Mouse (Mus musculus) liver, postnatal 0 days (tissue): Measurements from ENCODE around the gene Opn1sw. TPM values are rescaled to one million over a fixed set of nuclear protein-coding genes. Genes with fewer than 3 reads are reported as not detected.

Experiments used
- ATAC-seq: fragments of 200-750 bp; cut with Nextera tagmentation; 2 replicates; pipeline ENCODE4 v1.8.0; 2017; ENCODE audit warnings: mild to moderate bottlenecking, moderate library complexity
- DNase-seq: peaks from one replicate; pipeline ENCODE4 v3.0.0-alpha.2; 2016
- H3K27ac ChIP-seq: fragments of 300-500 bp; sonication (generic); 2 replicates; pipeline ENCODE4 v1.5.1; 2014; ENCODE audit warnings: antibody characterized with exemption, moderate library complexity, mild to moderate bottlenecking, low read depth
- H3K27me3 ChIP-seq: fragments of 300-500 bp; sonication (generic); 2 replicates; pipeline ENCODE4 v1.6.1; 2014; ENCODE audit warnings: low read length, control low read depth, mixed read lengths; ENCODE audit not compliant: insufficient read depth
- H3K36me3 ChIP-seq: fragments of 300-500 bp; sonication (generic); replicated peaks from 2 replicates; pipeline ENCODE4 v1.6.1; 2014; ENCODE audit warnings: mild to moderate bottlenecking, control low read depth, low read length, moderate library complexity, mixed read lengths; ENCODE audit not compliant: insufficient read depth
- H3K4me1 ChIP-seq: fragments of 300-500 bp; sonication (generic); 2 replicates; pipeline ENCODE4 v1.6.1; 2014; ENCODE audit warnings: antibody characterized with exemption, mild to moderate bottlenecking, control low read depth; ENCODE audit not compliant: insufficient read depth
- H3K4me2 ChIP-seq: fragments of 300-500 bp; sonication (generic); 2 replicates; pipeline ENCODE4 v1.6.1; 2014; ENCODE audit warnings: low read depth, mild to moderate bottlenecking, low read length, moderate library complexity, mixed read lengths
- H3K4me3 ChIP-seq: fragments of 300-500 bp; sonication (generic); 2 replicates; pipeline ENCODE4 v1.5.1; 2014; ENCODE audit warnings: low read depth, low read length
- H3K9ac ChIP-seq: fragments of 300-500 bp; sonication (generic); replicated peaks from 2 replicates; pipeline ENCODE4 v1.6.1; 2014; ENCODE audit warnings: mild to moderate bottlenecking, moderate library complexity
- H3K9me3 ChIP-seq: fragments of 300-500 bp; sonication (generic); 2 replicates; pipeline ENCODE4 v1.6.1; 2016; ENCODE audit warnings: mild to moderate bottlenecking, control low read depth, low read length, mixed read lengths
- CTCF ChIP-seq: sonication (generic); IDR thresholded peaks from 2 replicates; pipeline ENCODE4 v1.5.1; 2016; ENCODE audit warnings: antibody characterized with exemption, low read depth
- EP300 ChIP-seq: IDR thresholded peaks from 2 replicates; pipeline ENCODE4 v1.6.1; 2016; ENCODE audit warnings: antibody characterized with exemption, low read depth, mild to moderate bottlenecking
- WGBS: fragments of 180-500 bp; shearing (Covaris S2); extraction: QIAGEN DNeasy Blood & Tissue Kit; methylation state at CpG from one replicate; pipeline ENCODE4 v1.1.7; 2014; ENCODE audit not compliant: insufficient replicate concordance; 5-methylcytosine and 5-hydroxymethylcytosine counted together
- polyA plus RNA-seq: library from polyadenylated mRNA; unstranded; fragments of >200 nt; fragmentation: Nextera tagmentation; extraction: Ambion mirVana; gene quantifications from 2 replicates; pipeline ENCODE4 v1.2.1, GENCODE M21; 2015

Gene Opn1sw
- polyA plus RNA-seq, 1 experiment from 2014 or later = 0.06 TPM

GRCm38 (mm10) chr6:29389425-29389824 is 1.2 kb upstream of the Opn1sw start:
- 42% methylated on average over 9 of the region's 9 CpGs for WGBS
- H3K27me3 ChIP-seq = peaks cover 21% of the 10 kb centered on the region
- no peak overlapping the region for H3K4me2 ChIP-seq
- no peak overlapping the region for H3K27ac ChIP-seq
- ATAC-seq (no peak), DNase-seq (no peak)
- H3K36me3 ChIP-seq = no peaks in the 10 kb centered on the region
- no peak overlapping the region for H3K4me3 ChIP-seq
- H3K9ac ChIP-seq = no peak overlapping the region
- H3K9me3 ChIP-seq = no peaks in the 10 kb centered on the region
- TF ChIP-seq EP300 (no peak), CTCF (no peak)
- peaks cover 9% of the 10 kb centered on the region for H3K4me1 ChIP-seq

GRCm38 (mm10) chr6:29388606-29389080 is 375 bp upstream of the Opn1sw start:
- WGBS = 6% methylated on average over 11 of the region's 11 CpGs
- H3K27ac ChIP-seq = no peak overlapping the region

GRCm38 (mm10) chr6:29382442-29382841 is 5.8 kb downstream of the Opn1sw start:
- Histone ChIP-seq H3K36me3 (no peaks in the 10 kb centered on the region), H3K4me2 (no peak overlapping the region), H3K9me3 (no peaks in the 10 kb centered on the region), H3K27ac (no peak overlapping the region), H3K27me3 (0 out of 2 replicates have a peak, but pooled peaks cover 4% of the 10 kb centered on the region), H3K9ac (no peak overlapping the region), H3K4me1 (no peaks in the 10 kb centered on the region; the same call in 1 of the 2 replicates), H3K4me3 (no peak overlapping the region)
- TF ChIP-seq EP300 (no peak), CTCF (no peak)
- WGBS = 58% methylated on average over 2 of the region's 2 CpGs
- DNase-seq = no peak
- no peak for ATAC-seq

More at GRCm38 (mm10) chr6:29388606-29389080, 375 bp upstream of the Opn1sw start:
- TF ChIP-seq EP300 = no peak
- no peak for TF ChIP-seq CTCF
- Histone ChIP-seq H3K4me1 (peaks cover 9% of the 10 kb centered on the region), H3K4me3 (peak overlapping the region; percentile 15; the same call in 1 of the 2 replicates), H3K9me3 (no peaks in the 10 kb centered on the region), H3K4me2 (peak overlapping the region; percentile 57), H3K9ac (no peak overlapping the region), H3K27me3 (peaks cover 14% of the 10 kb centered on the region; the same call in 1 of the 2 replicates), H3K36me3 (no peaks in the 10 kb centered on the region)
- ATAC-seq = peak; percentile 78
- DNase-seq = peak; percentile 63

GRCm38 (mm10) chr6:29379954-29380353 is 8.3 kb downstream of the Opn1sw start:
- Histone ChIP-seq H3K27me3 (no peaks in the 10 kb centered on the region), H3K4me2 (no peak overlapping the region), H3K36me3 (peaks cover 7% of the 10 kb centered on the region), H3K9ac (no peak overlapping the region), H3K4me1 (no peaks in the 10 kb centered on the region; the same call in 1 of the 2 replicates), H3K27ac (no peak overlapping the region), H3K4me3 (no peak overlapping the region), H3K9me3 (no peaks in the 10 kb centered on the region)
- WGBS = 52% methylated on average over 6 of the region's 6 CpGs
- no peak for ATAC-seq
- TF ChIP-seq CTCF = no peak
- TF ChIP-seq EP300 = no peak
- no peak for DNase-seq

GRCm38 (mm10) chr6:29378678-29379077 is 9.6 kb downstream of the Opn1sw start:
- Histone ChIP-seq H3K27ac (no peak overlapping the region), H3K4me2 (no peak overlapping the region), H3K36me3 (peaks cover 17% of the 10 kb centered on the region), H3K4me3 (no peak overlapping the region), H3K27me3 (no peaks in the 10 kb centered on the region), H3K9ac (no peak overlapping the region), H3K4me1 (no peaks in the 10 kb centered on the region), H3K9me3 (no peaks in the 10 kb centered on the region)
- TF ChIP-seq CTCF (no peak), EP300 (no peak)
- no peak for ATAC-seq
- WGBS = 85% methylated on average over 10 of the region's 10 CpGs
- no peak for DNase-seq

- Histone ChIP-seq H3K9ac (no peak overlapping the region), H3K4me2 (no peak overlapping the region), H3K9me3 (no peaks in the 10 kb centered on the region), H3K4me1 (no peaks in the 10 kb centered on the region), H3K27me3 (no peaks in the 10 kb centered on the region), H3K4me3 (no peak overlapping the region), H3K36me3 (peaks cover 26% of the 10 kb centered on the region), H3K27ac (no peak overlapping the region)
- TF ChIP-seq EP300 (no peak), CTCF (no peak)
- ATAC-seq (no peak), DNase-seq (no peak)
- 75% methylated on average over 4 of the region's 4 CpGs for WGBS
These were observed 10.9 kb downstream of the Opn1sw start for GRCm38 (mm10) chr6:29377386-29377785.
